Mouse (Mus musculus) adrenal gland, postnatal 4 days (tissue): ENCODE measurements at regions not wholly inside any gene's neighbourhood (a gene's known extent, or its start where the extent isn't known, plus 50 kb on each side); places are given as distances from the start of the nearest gene placed in this dataset.

ENCODE experiments used
- DNase-seq, 2 experiments: peaks; one replicate each; pipeline ENCODE4 v3.0.0; 2021 to 2022; ENCODE audit warnings: low spot score in 2 of 2, mixed read lengths in 2 of 2

DNA sequence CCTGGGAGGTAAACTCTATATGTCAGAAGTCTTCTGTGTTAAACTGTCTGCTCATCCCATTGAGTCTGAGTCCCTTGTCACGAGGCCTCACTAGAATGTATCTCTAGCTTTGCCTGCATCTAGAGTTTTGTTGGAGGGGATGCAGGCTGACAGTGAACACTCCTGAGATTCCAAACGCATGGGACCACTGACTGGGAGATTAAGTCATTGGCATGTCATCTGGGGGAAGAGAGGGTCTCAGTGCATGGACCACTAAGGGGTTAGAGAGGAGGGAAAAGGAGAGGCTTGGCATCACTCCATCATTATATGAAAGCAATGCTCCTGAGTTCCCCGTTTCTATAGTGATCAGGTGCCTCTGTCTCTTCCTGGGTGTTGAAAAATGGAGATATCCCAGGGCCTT lies 114.8 kb upstream of the Vangl1 start:
- no peak for DNase-seq

DNA sequence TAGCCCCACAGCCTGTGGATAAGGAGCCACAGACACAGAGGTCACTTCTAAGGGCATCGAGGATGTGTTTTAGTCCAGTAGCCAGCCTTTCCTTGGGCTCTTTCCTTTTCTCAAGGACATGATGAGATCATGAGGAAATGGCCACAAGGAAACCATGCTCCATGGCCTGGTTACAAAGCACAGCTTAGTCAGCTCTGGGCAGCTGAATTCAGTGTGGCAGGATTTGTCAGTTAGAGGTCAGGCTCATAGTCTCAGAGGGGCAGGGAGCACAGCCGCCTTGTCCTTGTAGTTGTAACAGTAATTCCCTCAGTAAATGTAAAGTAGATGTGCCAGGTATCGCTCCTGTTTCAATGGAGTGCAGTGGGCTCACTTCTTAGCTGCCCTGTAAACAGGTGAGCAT lies 111.7 kb upstream of the Vangl1 start:
- DNase-seq: no peak

DNA sequence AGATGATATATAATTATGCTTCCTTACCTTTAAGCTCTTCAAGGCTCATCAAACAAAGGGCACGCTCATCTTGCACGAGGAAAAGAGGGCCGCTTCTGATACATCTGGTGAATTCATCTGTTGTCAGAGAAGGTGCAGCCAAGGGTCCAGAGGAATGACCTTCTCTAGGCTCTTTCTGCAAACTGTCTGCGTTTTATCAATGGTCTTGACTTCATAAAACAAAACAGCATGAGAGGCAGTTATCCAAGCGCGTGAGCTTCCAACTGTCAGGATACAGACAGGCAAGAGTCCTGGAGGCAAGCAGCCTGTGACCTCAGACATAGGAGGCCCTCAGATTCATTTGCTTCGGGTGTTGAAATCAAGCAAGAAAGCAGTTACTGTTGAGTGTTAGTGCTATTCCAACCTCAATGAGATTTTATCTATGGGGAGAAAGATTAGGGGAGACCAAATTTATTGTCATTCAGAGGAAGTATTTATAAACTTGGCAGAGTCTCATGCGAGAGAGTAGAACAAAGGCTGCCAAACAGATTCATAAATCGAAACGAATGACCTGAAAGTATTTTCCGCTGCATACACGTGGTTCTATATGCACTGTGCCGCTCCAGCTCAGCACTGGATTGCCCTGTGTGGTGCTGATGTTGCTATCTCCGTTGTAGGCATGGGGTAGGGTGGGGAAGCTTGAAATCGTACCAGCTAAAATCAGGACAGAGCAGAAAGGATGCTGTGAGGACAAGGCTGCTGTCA lies 107.2 kb upstream of the Vangl1 start:
- no peak for DNase-seq

- DNase-seq: no peak
These were observed 105.8 kb upstream of the Vangl1 start for GRCm38 (mm10) chr3:102310243-102310642.

GRCm38 (mm10) chr3:102309756-102310155 lies 105.3 kb upstream of the Vangl1 start:
- DNase-seq: peak; percentile 38 to 41

- no peak for DNase-seq
These were observed 103.2 kb upstream of the Vangl1 start for GRCm38 (mm10) chr3:102307656-102308055.

GRCm38 (mm10) chr3:102292385-102292784 lies 87.9 kb upstream of the Vangl1 start:
- DNase-seq: no peak

DNA sequence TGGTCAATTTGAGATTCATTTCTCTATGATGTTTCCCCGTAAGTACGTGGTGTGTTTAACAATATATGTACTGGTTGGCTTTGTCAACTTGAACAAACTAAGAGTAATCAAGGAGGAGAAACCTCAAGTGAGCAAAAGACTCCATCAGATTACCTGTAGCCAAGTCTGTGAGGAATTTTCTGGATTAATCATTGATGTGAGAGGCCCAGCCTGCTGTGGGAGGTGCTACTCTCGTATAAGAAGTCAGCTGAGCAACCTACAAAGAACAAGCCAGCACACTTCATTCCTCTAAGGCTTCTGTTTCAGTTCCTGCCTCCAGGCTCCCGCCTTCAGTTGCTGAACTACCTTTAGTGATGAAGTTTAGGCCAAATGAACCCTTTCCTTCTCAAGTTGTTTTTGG lies 77.5 kb upstream of the Vangl1 start:
- no peak for DNase-seq

GRCm38 (mm10) chr3:102276758-102277157 lies 72.3 kb upstream of the Vangl1 start:
- DNase-seq: no peak

- no peak for DNase-seq
These were observed 71.8 kb upstream of the Vangl1 start for GRCm38 (mm10) chr3:102276283-102276682.

- no peak for DNase-seq
These were observed 70.9 kb upstream of the Vangl1 start for GRCm38 (mm10) chr3:102275256-102276022.

GRCm38 (mm10) chr3:102270779-102271178 lies 66.3 kb upstream of the Vangl1 start:
- DNase-seq: no peak

DNA sequence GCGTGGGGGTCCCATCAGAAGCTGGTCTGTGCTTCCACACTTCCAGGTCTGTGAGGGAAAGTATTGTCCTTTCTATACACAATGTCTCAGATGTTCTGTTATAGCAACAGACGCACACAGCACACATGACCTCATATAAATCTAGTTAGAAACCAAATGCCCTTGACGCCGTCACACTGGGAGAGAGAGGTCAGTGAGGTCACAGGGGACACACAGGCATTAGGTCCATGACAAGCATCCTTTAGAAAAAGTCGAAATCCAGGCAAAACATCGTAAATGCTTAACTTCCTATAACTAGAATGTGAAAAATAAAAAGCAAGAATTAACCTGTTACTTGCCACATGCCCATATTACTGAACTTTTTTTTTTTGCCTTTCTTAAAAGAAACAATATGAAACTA lies 65.8 kb upstream of the Vangl1 start:
- DNase-seq: no peak

GRCm38 (mm10) chr3:102266136-102266535 lies 61.6 kb upstream of the Vangl1 start:
- DNase-seq: no peak

DNA sequence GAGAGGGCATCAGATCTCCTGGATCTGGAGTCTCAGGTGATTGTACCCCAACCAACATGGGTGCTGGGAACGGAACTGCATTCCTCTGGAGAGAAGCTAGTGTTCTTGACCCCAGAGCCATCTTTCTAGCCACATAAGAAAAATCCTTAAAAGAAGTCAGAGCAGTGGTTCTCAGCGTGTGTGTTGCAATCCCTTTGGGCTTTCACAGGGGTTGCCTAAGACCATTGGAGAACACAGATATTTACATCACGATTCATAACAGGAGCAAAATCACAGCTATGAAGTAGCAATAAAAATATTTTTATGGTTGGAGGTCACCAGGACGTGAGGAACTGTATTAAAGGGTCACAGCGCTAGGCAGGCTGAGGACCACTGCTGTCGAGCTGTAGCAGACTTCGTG lies 60.7 kb upstream of the Vangl1 start:
- no peak for DNase-seq

- no peak for DNase-seq
These were observed 58.8 kb upstream of the Vangl1 start for GRCm38 (mm10) chr3:102263326-102263725.

DNA sequence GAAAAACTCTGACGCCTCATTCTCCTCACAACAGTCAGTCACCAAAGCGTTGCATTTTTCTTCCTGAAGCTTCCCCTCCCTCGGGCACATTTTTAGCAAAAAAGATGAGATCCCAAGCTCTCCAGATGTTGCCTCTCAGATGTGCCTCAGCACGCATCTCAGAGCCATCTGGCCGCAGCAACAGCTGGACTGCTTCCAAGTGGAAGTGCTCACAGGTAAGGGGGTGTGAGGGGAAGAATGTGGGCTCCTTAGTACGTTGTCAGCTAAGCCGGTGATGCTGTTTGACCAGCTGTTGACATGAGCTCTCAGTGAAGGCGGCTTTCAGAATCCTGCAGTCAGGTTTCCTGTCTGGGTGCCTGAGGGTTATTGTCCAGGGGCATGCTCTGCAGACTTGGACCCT lies 58.2 kb upstream of the Vangl1 start:
- no peak for DNase-seq

DNA sequence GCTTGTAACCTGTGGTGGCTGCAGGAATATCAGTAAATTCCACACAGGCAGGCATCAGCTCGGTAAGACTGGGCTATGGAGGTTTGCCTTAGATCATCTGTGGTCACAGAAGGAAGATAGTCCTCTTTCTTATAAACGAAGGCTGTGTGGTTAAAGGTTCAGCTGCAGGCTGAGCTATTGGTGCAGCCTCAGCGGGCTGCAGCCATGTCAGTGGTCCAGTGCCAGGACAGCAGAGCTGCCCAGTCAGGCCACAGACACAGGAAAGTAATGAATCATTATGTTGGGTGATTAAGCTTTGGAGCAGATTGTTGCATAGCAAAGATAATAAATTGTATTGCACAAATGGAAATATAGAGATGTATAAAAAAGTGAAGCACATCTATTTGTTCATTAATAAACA lies 57.0 kb upstream of the Vangl1 start:
- DNase-seq: no peak
